Mouse (Mus musculus): ENCODE measurements around the gene Olfr1475. TPM values are rescaled to one million over a fixed set of nuclear protein-coding genes. Genes with fewer than 3 reads are reported as not detected.
"Not testable (repeated sequence)": the region's sequence is repeated elsewhere in the genome, so short reads cannot be mapped to it uniquely, and the experiment has no call there.

The Olfr1475 gene
- total RNA-seq (2014; fragmentation: Nextera tagmentation) (not detected in 2 replicates), total RNA-seq (2017) (0.12 and 0.22 TPM in 2 replicates), polyA plus RNA-seq (2012) (not detected in 2 replicates)

GRCm38 (mm10) chr19:13480096-13480495 lies at the start of gene Olfr1475:
TSS of gene Olfr1475 (minus strand) at chr19:13480196.
- Histone ChIP-seq H3K27me3 (ENCODE audit: insufficient read depth, low read length) (no peaks in the 10 kb centered on the region), H3K4me3 (ENCODE audit: low read depth, low read length) (no peak within 1 kb of the TSS), H3K9me3 (replicated peaks) (no peaks in the 10 kb centered on the region), H3K36me3 (replicated peaks) (no peaks in the 10 kb centered on the region), H3K4me1 (ENCODE audit: insufficient read depth, low read depth, low read length) (no peaks in the 10 kb centered on the region)
- ATAC-seq (ENCODE audit: extremely low read depth, insufficient number of reproducible peaks, low FRiP score, poor library complexity, severe bottlenecking) (no peak), DNase-seq (ENCODE audit: low spot score) (no peak)
- TF ChIP-seq TAL1 (conservative IDR thresholded peaks at IDR 0.05; ENCODE audit: low read depth, low read length), result no peak
- TF ChIP-seq POLR2AphosphoS5 (IDR thresholded peaks at IDR 0.05; ENCODE audit: insufficient replicate concordance, low read depth, low read length), result no peak
- no peak for TF ChIP-seq GATA2 (IDR thresholded peaks at IDR 0.05; ENCODE audit: borderline replicate concordance, low read depth, low read length)
- TF ChIP-seq CTCF (IDR thresholded peaks at IDR 0.05; ENCODE audit: low read depth, low read length), result no peak
- TF ChIP-seq GATA1 (IDR thresholded peaks at IDR 0.05; ENCODE audit: borderline replicate concordance, low read length), result no peak

GRCm38 (mm10) chr19:13527613-13528012 lies 47.6 kb upstream of the Olfr1475 start, which contains the start of gene Olfr1480:
TSS of gene Olfr1480 (plus strand) at chr19:13527913.
- ATAC-seq (ENCODE audit: extremely low read depth, insufficient number of reproducible peaks, low FRiP score, poor library complexity, severe bottlenecking) (no peak), DNase-seq (ENCODE audit: low spot score) (no peak)
- no peaks in the 10 kb centered on the region for H3K4me1 ChIP-seq (ENCODE audit: insufficient read depth, low read depth, low read length)
- no peaks in the 10 kb centered on the region for H3K9me3 ChIP-seq (replicated peaks)
- H3K27me3 ChIP-seq (ENCODE audit: insufficient read depth, low read length), result no peaks in the 10 kb centered on the region
- no peak within 1 kb of the TSS for H3K4me3 ChIP-seq (ENCODE audit: low read depth, low read length)
- H3K36me3 ChIP-seq (replicated peaks), result no peaks in the 10 kb centered on the region
- TF ChIP-seq CTCF (IDR thresholded peaks at IDR 0.05; ENCODE audit: low read depth, low read length) (no peak), GATA2 (IDR thresholded peaks at IDR 0.05; ENCODE audit: borderline replicate concordance, low read depth, low read length) (no peak), TAL1 (conservative IDR thresholded peaks at IDR 0.05; ENCODE audit: low read depth, low read length) (no peak), POLR2AphosphoS5 (IDR thresholded peaks at IDR 0.05; ENCODE audit: insufficient replicate concordance, low read depth, low read length) (no peak), GATA1 (IDR thresholded peaks at IDR 0.05; ENCODE audit: borderline replicate concordance, low read length) (no peak)

GRCm38 (mm10) chr19:13500246-13500645 lies 20.2 kb upstream of the Olfr1475 start, which contains the start of gene Olfr1477:
TSS of gene Olfr1477 (plus strand) at chr19:13500546.
- ATAC-seq (ENCODE audit: extremely low read depth, insufficient number of reproducible peaks, low FRiP score, poor library complexity, severe bottlenecking) (no peak), DNase-seq (ENCODE audit: low spot score) (no peak)
- no peak for TF ChIP-seq CTCF (IDR thresholded peaks at IDR 0.05; ENCODE audit: low read depth, low read length)
- TF ChIP-seq TAL1 (conservative IDR thresholded peaks at IDR 0.05; ENCODE audit: low read depth, low read length), result no peak
- TF ChIP-seq POLR2AphosphoS5 (IDR thresholded peaks at IDR 0.05; ENCODE audit: insufficient replicate concordance, low read depth, low read length), result no peak
- no peak for TF ChIP-seq GATA1 (IDR thresholded peaks at IDR 0.05; ENCODE audit: borderline replicate concordance, low read length)
- no peak for TF ChIP-seq GATA2 (IDR thresholded peaks at IDR 0.05; ENCODE audit: borderline replicate concordance, low read depth, low read length)
- Histone ChIP-seq H3K4me1 (ENCODE audit: insufficient read depth, low read depth, low read length) (no peaks in the 10 kb centered on the region), H3K27me3 (ENCODE audit: insufficient read depth, low read length) (no peaks in the 10 kb centered on the region), H3K4me3 (ENCODE audit: low read depth, low read length) (no peak within 1 kb of the TSS), H3K9me3 (replicated peaks) (no peaks in the 10 kb centered on the region), H3K36me3 (replicated peaks) (no peaks in the 10 kb centered on the region)

GRCm38 (mm10) chr19:13469265-13469664 lies 10.7 kb downstream of the Olfr1475 start, which contains the start of gene Olfr1474:
TSS of gene Olfr1474 (plus strand) at chr19:13469565.
- H3K9me3 ChIP-seq (replicated peaks); H3K36me3 ChIP-seq (replicated peaks); DNase-seq (ENCODE audit: low spot score); ATAC-seq (ENCODE audit: extremely low read depth, insufficient number of reproducible peaks, low FRiP score, poor library complexity, severe bottlenecking); H3K4me3 ChIP-seq (ENCODE audit: low read depth, low read length); H3K4me1 ChIP-seq (ENCODE audit: insufficient read depth, low read depth, low read length); H3K27me3 ChIP-seq (ENCODE audit: insufficient read depth, low read length): not testable (repeated sequence)

GRCm38 (mm10) chr19:13455986-13456385 lies 24.0 kb downstream of the Olfr1475 start, which contains the start of gene Olfr1472:
TSS of gene Olfr1472 (minus strand) at chr19:13456086.
- no peak for TF ChIP-seq GATA1 (IDR thresholded peaks at IDR 0.05; ENCODE audit: borderline replicate concordance, low read length)
- no peaks in the 10 kb centered on the region for H3K4me1 ChIP-seq (ENCODE audit: insufficient read depth, low read depth, low read length)
- no peaks in the 10 kb centered on the region for H3K9me3 ChIP-seq (replicated peaks)
- ATAC-seq (ENCODE audit: extremely low read depth, insufficient number of reproducible peaks, low FRiP score, poor library complexity, severe bottlenecking) (no peak), DNase-seq (ENCODE audit: low spot score) (no peak)
- H3K4me3 ChIP-seq (ENCODE audit: low read depth, low read length), result no peak within 1 kb of the TSS
- no peaks in the 10 kb centered on the region for H3K36me3 ChIP-seq (replicated peaks)
- H3K27me3 ChIP-seq (ENCODE audit: insufficient read depth, low read length), result no peaks in the 10 kb centered on the region

GRCm38 (mm10) chr19:13443109-13443508 lies 36.9 kb downstream of the Olfr1475 start, which contains the start of gene Olfr1471:
TSS of gene Olfr1471 (plus strand) at chr19:13443409.
- not testable (repeated sequence) for ATAC-seq (ENCODE audit: extremely low read depth, insufficient number of reproducible peaks, low FRiP score, poor library complexity, severe bottlenecking); H3K4me1 ChIP-seq (ENCODE audit: insufficient read depth, low read depth, low read length); H3K9me3 ChIP-seq (replicated peaks); H3K36me3 ChIP-seq (replicated peaks); DNase-seq (ENCODE audit: low spot score); H3K27me3 ChIP-seq (ENCODE audit: insufficient read depth, low read length); H3K4me3 ChIP-seq (ENCODE audit: low read depth, low read length)

Other genes starting within 250 kb of the Olfr1475 start
- gene Olfr1463, start 248.9 kb downstream of the Olfr1475 start, total RNA-seq (2014; fragmentation: Nextera tagmentation), result not detected in 2 replicates
- gene Olfr1463, start 248.9 kb downstream of the Olfr1475 start, total RNA-seq (2017), result 0.35 TPM in 1 of 2 replicates, not detected in the other
- not detected in 2 replicates for gene Olfr1463, start 248.9 kb downstream of the Olfr1475 start, polyA plus RNA-seq (2012)
- not detected in 2 replicates for gene Olfr1465, start 164.7 kb downstream of the Olfr1475 start, total RNA-seq (2014; fragmentation: Nextera tagmentation)
- gene Olfr1465, start 164.7 kb downstream of the Olfr1475 start, total RNA-seq (2017), result 0.12 and 0.22 TPM in 2 replicates
- not detected in 2 replicates for gene Olfr1465, start 164.7 kb downstream of the Olfr1475 start, polyA plus RNA-seq (2012)
- not detected in 2 replicates for gene Olfr1466, start 141.3 kb downstream of the Olfr1475 start, total RNA-seq (2014; fragmentation: Nextera tagmentation)
- gene Olfr1466, start 141.3 kb downstream of the Olfr1475 start, total RNA-seq (2017), result 0.33 TPM in 1 of 2 replicates, not detected in the other
- not detected in 2 replicates for gene Olfr1466, start 141.3 kb downstream of the Olfr1475 start, polyA plus RNA-seq (2012)
- gene Olfr1467, start 118.0 kb downstream of the Olfr1475 start, total RNA-seq (2014; fragmentation: Nextera tagmentation), result not detected in 2 replicates
- gene Olfr1467, start 118.0 kb downstream of the Olfr1475 start, total RNA-seq (2017), result 0.05 and 0.06 TPM in 2 replicates
- gene Olfr1467, start 118.0 kb downstream of the Olfr1475 start, polyA plus RNA-seq (2012), result not detected in 2 replicates
- not detected in 2 replicates for gene Olfr1469, start 72.3 kb downstream of the Olfr1475 start, total RNA-seq (2014; fragmentation: Nextera tagmentation)
- 0.16 and 0.17 TPM in 2 replicates for gene Olfr1469, start 72.3 kb downstream of the Olfr1475 start, total RNA-seq (2017)
- not detected in 2 replicates for gene Olfr1469, start 72.3 kb downstream of the Olfr1475 start, polyA plus RNA-seq (2012)
- gene Olfr1471, start 36.8 kb downstream of the Olfr1475 start, total RNA-seq (2014; fragmentation: Nextera tagmentation), result not detected in 2 replicates
- gene Olfr1471, start 36.8 kb downstream of the Olfr1475 start, total RNA-seq (2017), result 0.23 and 0.33 TPM in 2 replicates
- gene Olfr1471, start 36.8 kb downstream of the Olfr1475 start, polyA plus RNA-seq (2012), result not detected in 2 replicates
- not detected in 2 replicates for gene Olfr1472, start 24.1 kb downstream of the Olfr1475 start, total RNA-seq (2014; fragmentation: Nextera tagmentation)
- gene Olfr1472, start 24.1 kb downstream of the Olfr1475 start, total RNA-seq (2017), result not detected in 2 replicates
- not detected in 2 replicates for gene Olfr1472, start 24.1 kb downstream of the Olfr1475 start, polyA plus RNA-seq (2012)
- not detected in 2 replicates for gene Olfr1474, start 10.6 kb downstream of the Olfr1475 start, total RNA-seq (2014; fragmentation: Nextera tagmentation)
- gene Olfr1474, start 10.6 kb downstream of the Olfr1475 start, total RNA-seq (2017), result 1.1 TPM in 1 of 2 replicates, not detected in the other
- gene Olfr1474, start 10.6 kb downstream of the Olfr1475 start, polyA plus RNA-seq (2012), result not detected in 2 replicates
- gene Olfr1477, start 20.4 kb upstream of the Olfr1475 start, total RNA-seq (2014; fragmentation: Nextera tagmentation), result not detected in 2 replicates
- 0.12 TPM in 1 of 2 replicates, not detected in the other for gene Olfr1477, start 20.4 kb upstream of the Olfr1475 start, total RNA-seq (2017)
- gene Olfr1477, start 20.4 kb upstream of the Olfr1475 start, polyA plus RNA-seq (2012), result not detected in 2 replicates
- not detected in 2 replicates for gene Olfr1480, start 47.7 kb upstream of the Olfr1475 start, total RNA-seq (2014; fragmentation: Nextera tagmentation)
- gene Olfr1480, start 47.7 kb upstream of the Olfr1475 start, total RNA-seq (2017), result 0.23 TPM in 1 of 2 replicates, not detected in the other
- gene Olfr1480, start 47.7 kb upstream of the Olfr1475 start, polyA plus RNA-seq (2012), result not detected in 2 replicates
- gene Olfr1484, start 103.3 kb upstream of the Olfr1475 start, total RNA-seq (2014; fragmentation: Nextera tagmentation), result not detected in 2 replicates
- 0.06 and 0.76 TPM in 2 replicates for gene Olfr1484, start 103.3 kb upstream of the Olfr1475 start, total RNA-seq (2017)
- not detected in 2 replicates for gene Olfr1484, start 103.3 kb upstream of the Olfr1475 start, polyA plus RNA-seq (2012)
- not detected in 2 replicates for gene Olfr1487, start 137.2 kb upstream of the Olfr1475 start, total RNA-seq (2014; fragmentation: Nextera tagmentation)
- 0.05 and 0.12 TPM in 2 replicates for gene Olfr1487, start 137.2 kb upstream of the Olfr1475 start, total RNA-seq (2017)
- gene Olfr1487, start 137.2 kb upstream of the Olfr1475 start, polyA plus RNA-seq (2012), result not detected in 2 replicates
- gene Olfr1489, start 151.4 kb upstream of the Olfr1475 start, total RNA-seq (2014; fragmentation: Nextera tagmentation), result not detected in 2 replicates
- 0.12 and 0.44 TPM in 2 replicates for gene Olfr1489, start 151.4 kb upstream of the Olfr1475 start, total RNA-seq (2017)
- not detected in 2 replicates for gene Olfr1489, start 151.4 kb upstream of the Olfr1475 start, polyA plus RNA-seq (2012)
- gene Olfr1490, start 170.9 kb upstream of the Olfr1475 start, total RNA-seq (2014; fragmentation: Nextera tagmentation), result not detected in 2 replicates
- 0.06 TPM in 1 of 2 replicates, not detected in the other for gene Olfr1490, start 170.9 kb upstream of the Olfr1475 start, total RNA-seq (2017)
- not detected in 2 replicates for gene Olfr1490, start 170.9 kb upstream of the Olfr1475 start, polyA plus RNA-seq (2012)
- not detected in 2 replicates for gene Olfr1491, start 217.1 kb upstream of the Olfr1475 start, total RNA-seq (2014; fragmentation: Nextera tagmentation)
- 0.11 and 0.12 TPM in 2 replicates for gene Olfr1491, start 217.1 kb upstream of the Olfr1475 start, total RNA-seq (2017)
- not detected in 2 replicates for gene Olfr1491, start 217.1 kb upstream of the Olfr1475 start, polyA plus RNA-seq (2012)
- gene Olfr1493-ps1, start 243.1 kb upstream of the Olfr1475 start, total RNA-seq (2014; fragmentation: Nextera tagmentation), result not detected in 2 replicates
- gene Olfr1493-ps1, start 243.1 kb upstream of the Olfr1475 start, total RNA-seq (2017), result 0.11 TPM in 1 of 2 replicates, not detected in the other
- not detected in 2 replicates for gene Olfr1493-ps1, start 243.1 kb upstream of the Olfr1475 start, polyA plus RNA-seq (2012)

Measured in G1E (cell line).